ENCODE assay signal across 18 mouse cellular contexts in genomic region chr7:50241213-50241612, GRCm38 (mm10).
DNase-seq lines count a peak whose midpoint lies in the region; ATAC-seq and TF ChIP-seq lines count a peak whose summit lies in the region.
"Had no signal": no experiment of that assay in that cellular context is flagged by ENCODE, and none has a peak within 500 bp of the region (broad histone marks: within the 10 kb centered on the region; RNA-seq: fewer than 3 reads in every experiment).

No protein-coding gene starts in this region.

- H3K27ac ChIP-seq in hindbrain, postnatal 0 days, result no peak overlapping the region
- H3K27ac ChIP-seq in hindbrain, embryonic 14.5 days, result no peak overlapping the region
- no peak overlapping the region for H3K27ac ChIP-seq in midbrain, embryonic 16.5 days (ENCODE audit: low read length)
- no peak overlapping the region for H3K27ac ChIP-seq in midbrain, embryonic 11.5 days (ENCODE audit: low read depth, low read length)
- H3K27ac ChIP-seq: embryonic facial prominence, embryonic 13.5 days; forebrain, embryonic 12.5 days; gastrocnemius, adult 2 months; heart, embryonic 13.5 days; hindbrain, embryonic 12.5 days had no signal

- H3K4me2 ChIP-seq in hindbrain, postnatal 0 days (ENCODE audit: low read depth, low read length), result no peak overlapping the region
- H3K4me2 ChIP-seq in hindbrain, embryonic 14.5 days (replicated peaks), result no peak overlapping the region
- H3K4me2 ChIP-seq in midbrain, embryonic 16.5 days (ENCODE audit: low read length), result no peak overlapping the region
- no peak overlapping the region for H3K4me2 ChIP-seq in midbrain, embryonic 11.5 days
- H3K4me2 ChIP-seq: embryonic facial prominence, embryonic 13.5 days; forebrain, embryonic 12.5 days; heart, embryonic 13.5 days; hindbrain, embryonic 12.5 days had no signal

- TF ChIP-seq CTCF in hindbrain, postnatal 0 days (IDR thresholded peaks at IDR 0.05; ENCODE audit: low read depth), result no peak

- DNase-seq in cerebellum, adult 8-10 months, result peak; percentile 18
- no peak for DNase-seq in cerebellum, adult 9-10 months
- peak; percentile 8 for DNase-seq in hindbrain, postnatal 0 days (ENCODE audit: low spot score)
- no peak for DNase-seq in hindbrain, embryonic 14.5 days (ENCODE audit: low spot score)
- no peak for DNase-seq in midbrain, embryonic 11.5 days (ENCODE audit: low spot score, missing footprints)
- DNase-seq: adrenal gland, postnatal 14 days; gastrocnemius, adult 2 months; gastrocnemius, postnatal 25 days; heart, postnatal 4 days; kidney, adult 11 months had no signal

- H3K9ac ChIP-seq in hindbrain, postnatal 0 days (replicated peaks; ENCODE audit: low read length), result no peak overlapping the region
- no peak overlapping the region for H3K9ac ChIP-seq in hindbrain, embryonic 14.5 days
- no peak overlapping the region for H3K9ac ChIP-seq in midbrain, embryonic 16.5 days (ENCODE audit: low read depth, low read length)
- no peak overlapping the region for H3K9ac ChIP-seq in midbrain, embryonic 11.5 days (ENCODE audit: low read length)
- H3K9ac ChIP-seq: embryonic facial prominence, embryonic 13.5 days; forebrain, embryonic 12.5 days; heart, embryonic 13.5 days; hindbrain, embryonic 12.5 days had no signal

- 0 out of 2 replicates have a peak, but pooled peaks have one; percentile 12 for ATAC-seq in hindbrain, postnatal 0 days
- ATAC-seq in hindbrain, embryonic 14.5 days (ENCODE audit: low FRiP score), result no peak
- ATAC-seq in midbrain, embryonic 16.5 days, result peak; percentile 64; the same call in 1 of the 2 replicates
- ATAC-seq in midbrain, embryonic 11.5 days (ENCODE audit: low FRiP score), result no peak
- ATAC-seq: activated CD4-positive, CD25-positive, alpha-beta regulatory T cell, adult 4 months; Patski had no signal

- H3K4me3 ChIP-seq in hindbrain, postnatal 0 days (ENCODE audit: low read length), result no peak overlapping the region
- H3K4me3 ChIP-seq in hindbrain, embryonic 14.5 days (replicated peaks; ENCODE audit: low read length), result no peak overlapping the region
- H3K4me3 ChIP-seq in midbrain, embryonic 16.5 days (ENCODE audit: low read depth, low read length), result no peak overlapping the region
- H3K4me3 ChIP-seq in midbrain, embryonic 11.5 days (ENCODE audit: low read depth, low read length), result no peak overlapping the region
- H3K4me3 ChIP-seq: embryonic facial prominence, embryonic 13.5 days; forebrain, embryonic 12.5 days; gastrocnemius, adult 2 months; heart, embryonic 13.5 days; hindbrain, embryonic 12.5 days had no signal

- peaks cover 5% of the 10 kb centered on the region; the same call in 1 of the 2 replicates for H3K4me1 ChIP-seq in hindbrain, postnatal 0 days (ENCODE audit: insufficient read depth, low read length)
- H3K4me1 ChIP-seq in hindbrain, embryonic 14.5 days (replicated peaks; ENCODE audit: control insufficient read depth, insufficient read depth, low read length), result no peaks in the 10 kb centered on the region
- H3K4me1 ChIP-seq in midbrain, embryonic 16.5 days (ENCODE audit: control insufficient read depth, insufficient read depth, low read length), result peaks cover 3% of the 10 kb centered on the region; the same call in 1 of the 2 replicates
- H3K4me1 ChIP-seq in midbrain, embryonic 11.5 days (ENCODE audit: control insufficient read depth, insufficient read depth, low read length), result no peaks in the 10 kb centered on the region
- H3K4me1 ChIP-seq: embryonic facial prominence, embryonic 13.5 days; forebrain, embryonic 12.5 days; heart, embryonic 13.5 days; hindbrain, embryonic 12.5 days had no signal

- 46% methylated on average over 4 of the region's 4 CpGs for WGBS in hindbrain, postnatal 0 days
- 59% methylated on average over 4 of the region's 4 CpGs for WGBS in hindbrain, embryonic 14.5 days
- 58% methylated on average over 4 of the region's 4 CpGs for WGBS in midbrain, embryonic 16.5 days
- 76% methylated on average over 4 of the region's 4 CpGs for WGBS in midbrain, embryonic 11.5 days

- H3K36me3 ChIP-seq in hindbrain, postnatal 0 days (ENCODE audit: insufficient read depth, low read length), result no peaks in the 10 kb centered on the region
- H3K36me3 ChIP-seq in hindbrain, embryonic 14.5 days (replicated peaks; ENCODE audit: control insufficient read depth, insufficient read depth), result no peaks in the 10 kb centered on the region
- no peaks in the 10 kb centered on the region for H3K36me3 ChIP-seq in midbrain, embryonic 16.5 days (ENCODE audit: control insufficient read depth, insufficient read depth, low read length)
- no peaks in the 10 kb centered on the region for H3K36me3 ChIP-seq in midbrain, embryonic 11.5 days (ENCODE audit: control insufficient read depth, insufficient read depth, low read length)
- H3K36me3 ChIP-seq: embryonic facial prominence, embryonic 13.5 days; forebrain, embryonic 12.5 days; heart, embryonic 13.5 days; hindbrain, embryonic 12.5 days had no signal

- H3K9me3 ChIP-seq in hindbrain, postnatal 0 days (ENCODE audit: low read length), result no peaks in the 10 kb centered on the region
- peaks cover 3% of the 10 kb centered on the region; the same call in 1 of the 2 replicates for H3K9me3 ChIP-seq in hindbrain, embryonic 14.5 days (ENCODE audit: control insufficient read depth, low read length)
- no peaks in the 10 kb centered on the region for H3K9me3 ChIP-seq in midbrain, embryonic 16.5 days (replicated peaks; ENCODE audit: control insufficient read depth, low read length, poor library complexity, severe bottlenecking)
- H3K9me3 ChIP-seq in midbrain, embryonic 11.5 days (ENCODE audit: control insufficient read depth, low read length), result no peaks in the 10 kb centered on the region
- H3K9me3 ChIP-seq: embryonic facial prominence, embryonic 13.5 days; forebrain, embryonic 12.5 days; heart, embryonic 13.5 days; hindbrain, embryonic 12.5 days had no signal

- no peaks in the 10 kb centered on the region for H3K27me3 ChIP-seq in hindbrain, postnatal 0 days (ENCODE audit: insufficient read depth, low read length)
- H3K27me3 ChIP-seq in hindbrain, embryonic 14.5 days (ENCODE audit: control insufficient read depth, insufficient read depth, low read length), result no peaks in the 10 kb centered on the region
- no peaks in the 10 kb centered on the region for H3K27me3 ChIP-seq in midbrain, embryonic 16.5 days (ENCODE audit: control insufficient read depth, insufficient read depth, low read depth, low read length)
- no peaks in the 10 kb centered on the region for H3K27me3 ChIP-seq in midbrain, embryonic 11.5 days (ENCODE audit: control insufficient read depth, insufficient read depth, low read length)
- H3K27me3 ChIP-seq: CH12.LX; embryonic facial prominence, embryonic 13.5 days; forebrain, embryonic 12.5 days; heart, embryonic 13.5 days; hindbrain, embryonic 12.5 days; Patski had no signal

Comparison
In these comparisons a context has a peak if more than half of its experiments do, and no peak if none do; other contexts are left out.
1. DNase-seq: peak in cerebellum, adult 8-10 months (single experiment) and hindbrain, postnatal 0 days (single experiment); none in cerebellum, adult 9-10 months (single experiment), hindbrain, embryonic 14.5 days (single experiment) and midbrain, embryonic 11.5 days (single experiment).
2. ATAC-seq: peak in hindbrain, postnatal 0 days (single experiment) and midbrain, embryonic 16.5 days (single experiment); none in hindbrain, embryonic 14.5 days (single experiment) and midbrain, embryonic 11.5 days (single experiment).